Mouse (Mus musculus): ENCODE results near the gene Trim15. TPM values are rescaled to one million over a fixed set of nuclear protein-coding genes. Genes with fewer than 3 reads are reported as not detected.

Trim15 gene
- polyA plus RNA-seq, 1 experiment from 2014 or later = 0.33 TPM

- H3K9me3 ChIP-seq (ENCODE audit: control insufficient read depth, low read length) = no peaks in the 10 kb centered on the region
- no peak for DNase-seq
Observed at GRCm38 (mm10) chr17:36885132-36885790, 18.3 kb upstream of the Trim15 start.

GRCm38 (mm10) chr17:36883350-36883749 is 16.3 kb upstream of the Trim15 start:
- no peaks in the 10 kb centered on the region for H3K27me3 ChIP-seq (ENCODE audit: control insufficient read depth, insufficient read depth, low read length)
- no peak overlapping the region for H3K4me3 ChIP-seq (replicated peaks; ENCODE audit: low read depth, low read length)
- no peaks in the 10 kb centered on the region for H3K4me1 ChIP-seq (ENCODE audit: control insufficient read depth, insufficient read depth, low read length)
- no peak overlapping the region for H3K9ac ChIP-seq (replicated peaks; ENCODE audit: low read length)
- no peak for ATAC-seq (ENCODE audit: low FRiP score, low TSS enrichment)
- no peaks in the 10 kb centered on the region for H3K36me3 ChIP-seq (ENCODE audit: control insufficient read depth, insufficient read depth, low read length)
- H3K4me2 ChIP-seq (ENCODE audit: low read length) = no peak overlapping the region
- 84% methylated on average over 2 of the region's 2 CpGs for WGBS
- no peak for DNase-seq
- H3K9me3 ChIP-seq (ENCODE audit: control insufficient read depth, low read length) = no peaks in the 10 kb centered on the region
- no peak overlapping the region for H3K27ac ChIP-seq (replicated peaks; ENCODE audit: low read depth, low read length)

More at GRCm38 (mm10) chr17:36885132-36885790, 18.3 kb upstream of the Trim15 start:
- no peak overlapping the region for H3K4me3 ChIP-seq (replicated peaks; ENCODE audit: low read depth, low read length)
- H3K9ac ChIP-seq (replicated peaks; ENCODE audit: low read length) = no peak overlapping the region
- ATAC-seq (ENCODE audit: low FRiP score, low TSS enrichment) = no peak
- H3K36me3 ChIP-seq (ENCODE audit: control insufficient read depth, insufficient read depth, low read length) = no peaks in the 10 kb centered on the region
- 93% methylated on average over 12 of the region's 12 CpGs for WGBS
- no peak overlapping the region for H3K4me2 ChIP-seq (ENCODE audit: low read length)
- H3K27ac ChIP-seq (replicated peaks; ENCODE audit: low read depth, low read length) = no peak overlapping the region
- no peaks in the 10 kb centered on the region for H3K4me1 ChIP-seq (ENCODE audit: control insufficient read depth, insufficient read depth, low read length)
- H3K27me3 ChIP-seq (ENCODE audit: control insufficient read depth, insufficient read depth, low read length) = no peaks in the 10 kb centered on the region

- Histone ChIP-seq H3K4me1 (ENCODE audit: control insufficient read depth, insufficient read depth, low read length) (no peaks in the 10 kb centered on the region), H3K27ac (replicated peaks; ENCODE audit: low read depth, low read length) (no peak overlapping the region), H3K9me3 (ENCODE audit: control insufficient read depth, low read length) (no peaks in the 10 kb centered on the region), H3K4me2 (ENCODE audit: low read length) (no peak overlapping the region), H3K9ac (replicated peaks; ENCODE audit: low read length) (no peak overlapping the region), H3K4me3 (replicated peaks; ENCODE audit: low read depth, low read length) (no peak overlapping the region), H3K27me3 (ENCODE audit: control insufficient read depth, insufficient read depth, low read length) (no peaks in the 10 kb centered on the region), H3K36me3 (ENCODE audit: control insufficient read depth, insufficient read depth, low read length) (no peaks in the 10 kb centered on the region)
- DNase-seq (no peak), ATAC-seq (ENCODE audit: low FRiP score, low TSS enrichment) (no peak)
- 77% methylated on average over 4 of the region's 4 CpGs for WGBS
Observed at GRCm38 (mm10) chr17:36874636-36875035, 7.6 kb upstream of the Trim15 start.

- 81% methylated on average over 25 of the region's 25 CpGs for WGBS
- no peak for ATAC-seq (ENCODE audit: low FRiP score, low TSS enrichment)
Observed at GRCm38 (mm10) chr17:36869955-36870810, 3.2 kb upstream of the Trim15 start.

GRCm38 (mm10) chr17:36869284-36869954 is 2.4 kb upstream of the Trim15 start, which contains the start of gene Trim10:
TSS of gene Trim10 (plus strand) at chr17:36869574.
- DNase-seq (no peak), ATAC-seq (ENCODE audit: low FRiP score, low TSS enrichment) (no peak)
- H3K4me1 ChIP-seq (ENCODE audit: control insufficient read depth, insufficient read depth, low read length) = peaks cover 7% of the 10 kb centered on the region; the same call in 1 of the 2 replicates
- H3K36me3 ChIP-seq (ENCODE audit: control insufficient read depth, insufficient read depth, low read length) = no peaks in the 10 kb centered on the region
- H3K27ac ChIP-seq (replicated peaks; ENCODE audit: low read depth, low read length) = no peak within 1 kb of the TSS
- 78% methylated on average over 4 of the region's 4 CpGs for WGBS
- H3K27me3 ChIP-seq (ENCODE audit: control insufficient read depth, insufficient read depth, low read length) = no peaks in the 10 kb centered on the region
- no peak within 1 kb of the TSS for H3K4me3 ChIP-seq (replicated peaks; ENCODE audit: low read depth, low read length)
- no peak within 1 kb of the TSS for H3K9ac ChIP-seq (replicated peaks; ENCODE audit: low read length)
- H3K9me3 ChIP-seq (ENCODE audit: control insufficient read depth, low read length) = no peaks in the 10 kb centered on the region
- no peak within 1 kb of the TSS for H3K4me2 ChIP-seq (ENCODE audit: low read length)

More at GRCm38 (mm10) chr17:36869955-36870810, 3.2 kb upstream of the Trim15 start:
- no peak overlapping the region for H3K9ac ChIP-seq (replicated peaks; ENCODE audit: low read length)
- no peaks in the 10 kb centered on the region for H3K9me3 ChIP-seq (ENCODE audit: control insufficient read depth, low read length)
- DNase-seq = no peak
- no peaks in the 10 kb centered on the region for H3K27me3 ChIP-seq (ENCODE audit: control insufficient read depth, insufficient read depth, low read length)
- no peak overlapping the region for H3K4me3 ChIP-seq (replicated peaks; ENCODE audit: low read depth, low read length)
- H3K27ac ChIP-seq (replicated peaks; ENCODE audit: low read depth, low read length) = no peak overlapping the region
- H3K4me1 ChIP-seq (ENCODE audit: control insufficient read depth, insufficient read depth, low read length) = peaks cover 7% of the 10 kb centered on the region; the same call in 1 of the 2 replicates
- no peaks in the 10 kb centered on the region for H3K36me3 ChIP-seq (ENCODE audit: control insufficient read depth, insufficient read depth, low read length)
- H3K4me2 ChIP-seq (ENCODE audit: low read length) = no peak overlapping the region

- 82% methylated on average over 2 of the region's 2 CpGs for WGBS
- no peak for DNase-seq
- no peak overlapping the region for H3K4me3 ChIP-seq (replicated peaks; ENCODE audit: low read depth, low read length)
- no peaks in the 10 kb centered on the region for H3K27me3 ChIP-seq (ENCODE audit: control insufficient read depth, insufficient read depth, low read length)
- H3K36me3 ChIP-seq (ENCODE audit: control insufficient read depth, insufficient read depth, low read length) = no peaks in the 10 kb centered on the region
- no peaks in the 10 kb centered on the region for H3K9me3 ChIP-seq (ENCODE audit: control insufficient read depth, low read length)
- H3K4me1 ChIP-seq (ENCODE audit: control insufficient read depth, insufficient read depth, low read length) = peaks cover 7% of the 10 kb centered on the region; the same call in 1 of the 2 replicates
- H3K4me2 ChIP-seq (ENCODE audit: low read length) = no peak overlapping the region
- no peak overlapping the region for H3K9ac ChIP-seq (replicated peaks; ENCODE audit: low read length)
- no peak for ATAC-seq (ENCODE audit: low FRiP score, low TSS enrichment)
- H3K27ac ChIP-seq (replicated peaks; ENCODE audit: low read depth, low read length) = no peak overlapping the region
Observed at GRCm38 (mm10) chr17:36868836-36869235, 1.8 kb upstream of the Trim15 start.

- Histone ChIP-seq H3K9me3 (ENCODE audit: control insufficient read depth, low read length) (no peaks in the 10 kb centered on the region), H3K9ac (replicated peaks; ENCODE audit: low read length) (no peak overlapping the region), H3K27me3 (ENCODE audit: control insufficient read depth, insufficient read depth, low read length) (no peaks in the 10 kb centered on the region), H3K36me3 (ENCODE audit: control insufficient read depth, insufficient read depth, low read length) (peaks cover 35% of the 10 kb centered on the region), H3K4me2 (ENCODE audit: low read length) (no peak overlapping the region), H3K27ac (replicated peaks; ENCODE audit: low read depth, low read length) (no peak overlapping the region), H3K4me1 (ENCODE audit: control insufficient read depth, insufficient read depth, low read length) (peaks cover 1% of the 10 kb centered on the region; the same call in 1 of the 2 replicates), H3K4me3 (replicated peaks; ENCODE audit: low read depth, low read length) (no peak overlapping the region)
- no peak for DNase-seq
- 74% methylated on average over 2 of the region's 2 CpGs for WGBS
- ATAC-seq (ENCODE audit: low FRiP score, low TSS enrichment) = no peak
Observed at GRCm38 (mm10) chr17:36861680-36862079, 5.3 kb downstream of the Trim15 start.

GRCm38 (mm10) chr17:36858181-36858580 is 8.8 kb downstream of the Trim15 start:
- Histone ChIP-seq H3K4me3 (replicated peaks; ENCODE audit: low read depth, low read length) (no peak overlapping the region), H3K36me3 (ENCODE audit: control insufficient read depth, insufficient read depth, low read length) (peaks cover 66% of the 10 kb centered on the region), H3K4me1 (ENCODE audit: control insufficient read depth, insufficient read depth, low read length) (no peaks in the 10 kb centered on the region), H3K27me3 (ENCODE audit: control insufficient read depth, insufficient read depth, low read length) (no peaks in the 10 kb centered on the region), H3K9me3 (ENCODE audit: control insufficient read depth, low read length) (no peaks in the 10 kb centered on the region), H3K9ac (replicated peaks; ENCODE audit: low read length) (no peak overlapping the region), H3K27ac (replicated peaks; ENCODE audit: low read depth, low read length) (no peak overlapping the region), H3K4me2 (ENCODE audit: low read length) (no peak overlapping the region)
- DNase-seq = no peak
- 96% methylated on average over 3 of the region's 3 CpGs for WGBS
- no peak for ATAC-seq (ENCODE audit: low FRiP score, low TSS enrichment)

All from midbrain, embryonic 14.5 days (tissue).